Mouse (Mus musculus): ENCODE results near the gene Ankfy1.
"Not testable (repeated sequence)": the region's sequence is repeated elsewhere in the genome, so short reads cannot be mapped to it uniquely, and the experiment has no call there.

The Ankfy1 gene

GRCm38 (mm10) chr11:72723165-72723564 is 33.4 kb downstream of the Ankfy1 start:
- no peak for DNase-seq (ENCODE audit: low spot score in 2 of 2)

GRCm38 (mm10) chr11:72723871-72724270 is 34.1 kb downstream of the Ankfy1 start:
- DNase-seq (ENCODE audit: low spot score in 2 of 2), result no peak

DNA sequence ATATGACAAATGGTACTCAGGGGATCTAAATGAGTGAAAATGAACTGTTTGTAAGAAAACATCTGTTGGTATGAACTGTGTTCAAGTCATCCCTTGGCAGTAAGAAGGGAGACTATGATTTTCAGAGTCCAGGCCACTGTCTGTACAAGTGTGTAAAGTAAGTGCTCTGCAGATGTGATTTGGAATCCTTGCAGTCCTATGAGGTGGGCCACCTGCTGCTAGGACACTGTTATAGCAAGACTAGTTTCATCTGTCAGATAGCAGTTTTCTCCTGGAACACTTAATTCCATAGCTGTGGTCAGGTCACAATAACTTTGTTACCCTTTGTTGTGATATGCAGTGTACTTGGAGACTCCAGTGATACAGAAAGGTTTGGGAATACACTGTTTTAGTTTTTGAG is 36.2 kb downstream of the Ankfy1 start:
- no peak for DNase-seq (ENCODE audit: low spot score in 2 of 2)

DNA sequence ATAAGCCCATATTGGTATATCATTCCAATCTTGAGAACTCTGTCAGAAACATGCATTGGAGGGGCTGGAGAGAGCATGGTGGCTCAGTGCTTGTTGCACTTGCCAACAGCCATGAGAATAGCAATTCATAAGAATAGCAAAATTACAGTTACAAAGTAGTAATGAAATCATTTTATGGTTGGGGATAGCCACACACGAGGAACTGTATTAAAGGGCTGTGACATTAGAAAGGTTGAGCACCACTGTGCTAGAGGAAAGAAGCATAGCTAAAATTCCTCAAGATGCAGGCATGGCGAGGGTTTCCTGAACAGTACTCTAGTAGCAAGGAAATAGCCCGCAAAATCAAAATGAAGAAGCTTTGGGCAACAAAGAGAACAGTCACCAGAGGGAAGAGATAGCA is 43.9 kb downstream of the Ankfy1 start:
- no peak for DNase-seq (ENCODE audit: low spot score in 2 of 2)

- no peak for DNase-seq (ENCODE audit: low spot score in 2 of 2)
Observed at GRCm38 (mm10) chr11:72734840-72735518, 45.2 kb downstream of the Ankfy1 start.

- DNase-seq (ENCODE audit: low spot score in 2 of 2), result no peak
Observed at GRCm38 (mm10) chr11:72735519-72735860, 45.7 kb downstream of the Ankfy1 start.

- no peak for DNase-seq (ENCODE audit: low spot score in 2 of 2)
Observed at GRCm38 (mm10) chr11:72736320-72736719, 46.5 kb downstream of the Ankfy1 start.

DNA sequence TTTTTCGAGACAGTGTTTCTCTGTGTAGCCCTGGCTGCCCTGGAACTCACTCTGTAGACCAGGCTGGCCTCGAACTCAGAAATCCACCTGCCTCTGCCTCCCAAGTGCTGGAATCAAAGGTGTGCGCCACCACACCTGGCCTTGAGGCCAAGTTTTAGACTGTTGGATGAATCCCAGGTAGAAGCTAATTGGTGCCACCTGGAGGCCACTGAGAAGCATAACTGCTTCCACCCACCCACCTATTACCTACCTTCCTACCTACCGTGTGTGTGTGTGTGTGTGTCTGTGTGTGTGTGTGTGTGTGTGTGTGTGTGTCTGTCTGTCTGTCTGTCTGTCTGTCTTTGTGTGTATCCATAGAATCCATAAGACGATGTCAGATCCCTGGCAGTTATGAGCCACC is 47.7 kb downstream of the Ankfy1 start:
- not testable (repeated sequence) for DNase-seq (ENCODE audit: low spot score in 2 of 2)

- DNase-seq (ENCODE audit: low spot score in 2 of 2), result no peak
Observed at GRCm38 (mm10) chr11:72739048-72739447, 49.2 kb downstream of the Ankfy1 start.

DNA sequence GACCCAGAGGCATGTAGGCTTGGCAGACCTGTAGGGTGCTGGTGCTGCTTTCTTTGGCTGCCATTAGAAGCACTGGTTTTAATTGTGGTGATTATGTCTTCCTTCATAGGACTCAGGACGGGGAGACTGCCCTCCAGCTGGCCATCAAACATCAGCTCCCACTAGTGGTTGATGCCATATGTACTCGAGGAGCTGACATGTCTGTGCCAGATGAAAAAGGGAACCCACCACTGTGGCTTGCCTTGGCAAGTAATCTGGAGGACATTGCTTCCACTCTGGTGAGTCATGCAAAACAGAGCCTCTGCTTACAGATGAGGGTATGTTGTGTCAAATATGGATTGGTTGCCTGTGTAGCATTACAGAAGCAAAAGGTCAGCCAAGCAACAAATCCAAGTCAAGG is 62.1 kb downstream of the Ankfy1 start:
- no peak for DNase-seq (ENCODE audit: low spot score in 2 of 2)

DNA sequence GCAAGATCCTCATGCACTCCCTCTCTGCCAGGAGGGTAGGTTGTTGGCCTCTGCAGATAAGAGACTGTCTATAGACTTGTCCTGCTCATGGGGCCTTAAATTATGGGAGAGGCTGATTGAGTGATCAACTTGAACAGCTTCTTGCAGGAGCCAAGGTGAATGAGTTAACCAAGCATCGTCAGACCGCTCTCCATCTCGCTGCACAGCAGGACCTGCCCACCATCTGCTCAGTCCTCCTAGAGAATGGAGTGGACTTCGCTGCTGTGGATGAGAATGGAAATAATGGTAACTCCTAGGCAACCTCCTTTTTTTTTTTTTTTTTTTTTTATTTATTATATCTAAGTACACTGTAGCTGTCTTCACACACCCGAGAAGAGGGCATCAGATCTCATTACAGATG is 68.5 kb downstream of the Ankfy1 start:
- DNase-seq (ENCODE audit: low spot score in 2 of 2), result no peak

DNA sequence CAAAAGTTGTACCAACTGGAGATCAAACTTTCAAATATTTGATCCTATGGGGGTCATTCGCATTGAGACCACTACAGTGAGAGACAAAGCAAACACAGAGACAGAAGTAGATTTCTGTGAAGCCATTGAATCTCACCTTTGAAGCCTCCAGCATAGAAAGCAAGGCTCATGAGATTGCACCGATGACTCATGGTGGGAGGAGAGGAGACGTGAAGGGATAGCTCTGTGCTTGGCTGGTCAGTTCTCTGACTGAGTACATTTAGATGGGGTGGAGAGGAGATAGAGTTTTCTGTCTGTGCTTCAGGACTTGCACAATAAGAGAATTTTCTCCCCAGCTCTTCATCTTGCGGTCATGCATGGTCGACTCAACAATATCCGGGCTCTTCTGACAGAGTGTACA is 69.8 kb downstream of the Ankfy1 start:
- no peak for DNase-seq (ENCODE audit: low spot score in 2 of 2)

DNA sequence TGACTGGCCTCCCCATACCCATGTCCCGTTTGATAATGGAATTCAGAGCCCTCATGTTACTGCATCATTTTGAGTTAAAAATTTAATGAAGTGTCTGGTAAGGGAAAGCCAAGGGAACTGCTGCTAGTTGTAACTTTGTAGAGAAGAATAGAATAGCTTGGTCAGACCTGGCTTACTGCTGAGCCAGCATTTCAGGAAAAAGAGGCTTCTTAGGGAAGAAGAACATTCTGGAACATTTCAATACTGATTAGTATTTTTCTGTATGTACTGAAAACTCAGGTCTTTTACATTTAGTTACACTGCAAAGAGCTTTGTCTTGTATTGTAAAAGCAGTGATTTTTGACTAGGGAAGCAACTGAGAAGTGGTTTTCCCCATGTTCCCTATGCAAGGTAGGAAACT is 71.0 kb downstream of the Ankfy1 start:
- DNase-seq (ENCODE audit: low spot score in 2 of 2), result no peak

DNA sequence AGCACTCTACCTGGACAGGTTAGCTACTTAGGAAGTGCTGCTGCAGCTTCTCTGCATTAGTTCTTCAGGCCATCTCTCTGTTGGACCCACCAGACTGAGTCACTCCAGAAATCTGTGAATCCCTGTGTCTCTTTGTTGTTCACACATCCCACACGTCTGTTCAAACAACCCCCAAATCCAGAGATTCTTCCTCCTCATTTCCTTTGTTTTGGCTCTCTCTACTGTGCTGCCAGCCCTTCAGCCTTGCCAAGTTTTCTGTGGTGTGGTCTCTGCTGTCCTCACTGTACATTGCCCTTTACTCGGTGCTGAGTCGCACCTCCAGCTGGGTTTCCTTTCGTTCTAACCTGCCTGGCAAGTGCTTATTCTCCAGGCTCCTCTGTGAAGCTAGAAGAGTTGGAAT is 74.5 kb downstream of the Ankfy1 start:
- DNase-seq (ENCODE audit: low spot score in 2 of 2), result no peak

- no peak for DNase-seq (ENCODE audit: low spot score in 2 of 2)
Observed at GRCm38 (mm10) chr11:72767716-72768115, 77.9 kb downstream of the Ankfy1 start.

DNA sequence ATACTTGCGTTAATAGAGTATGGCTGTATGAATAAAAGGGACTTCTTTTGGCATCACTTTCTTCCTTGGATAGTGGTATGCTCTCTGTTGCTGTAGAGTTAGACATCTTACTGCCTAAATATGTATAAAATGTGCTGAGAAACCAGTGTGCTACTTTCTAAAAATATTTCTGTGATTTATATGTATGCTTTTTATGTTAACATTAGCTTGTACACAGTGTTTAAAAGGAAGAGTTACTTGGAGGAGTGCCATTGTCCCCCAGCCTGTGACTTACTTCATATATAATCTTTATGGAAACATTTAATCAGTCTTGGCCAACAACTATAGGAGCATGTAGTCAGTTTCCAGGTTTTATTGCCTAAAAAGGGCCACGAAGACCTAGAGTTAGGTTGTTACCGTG is 79.3 kb downstream of the Ankfy1 start:
- DNase-seq (ENCODE audit: low spot score in 2 of 2), result no peak

DNA sequence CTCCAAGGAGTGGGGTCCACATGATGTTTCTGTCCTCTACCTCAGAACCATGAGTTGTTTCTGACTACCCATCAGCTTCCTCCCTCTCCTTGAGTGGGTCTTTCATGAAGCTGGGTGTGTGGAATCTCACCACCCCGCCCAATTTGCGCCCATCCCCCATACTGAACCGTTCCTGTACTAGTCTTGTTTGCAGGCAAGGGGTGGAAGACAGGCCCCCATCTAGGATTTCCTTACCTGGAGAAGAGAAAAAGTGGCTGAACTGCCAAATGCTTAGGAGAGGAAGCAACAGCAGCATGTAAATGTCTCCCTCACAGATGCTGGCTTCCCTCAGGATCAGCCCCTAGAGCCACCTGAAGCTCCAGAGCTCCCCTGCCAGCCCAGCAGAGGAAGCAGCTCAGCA is 80.5 kb downstream of the Ankfy1 start:
- no peak for DNase-seq (ENCODE audit: low spot score in 2 of 2)

- DNase-seq (ENCODE audit: low spot score in 2 of 2), result no peak
Observed at GRCm38 (mm10) chr11:72770816-72771215, 81.0 kb downstream of the Ankfy1 start.

- DNase-seq (ENCODE audit: low spot score in 2 of 2), result no peak
Observed at GRCm38 (mm10) chr11:72771461-72771860, 81.7 kb downstream of the Ankfy1 start.

DNA sequence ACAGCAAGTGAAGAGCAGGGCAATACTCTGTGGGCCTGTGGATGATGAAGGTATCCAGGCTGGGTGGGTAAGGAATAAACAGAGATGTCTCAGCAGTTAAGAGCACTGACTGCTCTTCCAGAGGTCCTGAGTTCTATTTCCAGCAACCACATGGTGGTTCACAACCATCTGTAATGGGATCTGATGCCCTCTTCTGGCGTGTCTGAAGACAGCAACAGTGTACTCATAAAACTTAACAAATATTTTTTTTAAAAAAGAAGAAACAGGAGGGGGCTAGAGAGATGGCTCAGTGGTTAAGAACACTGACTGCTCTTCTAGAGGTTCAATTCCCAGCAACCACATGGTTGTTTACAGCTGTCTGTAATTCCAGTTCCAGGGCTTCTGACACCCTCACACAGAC is 82.8 kb downstream of the Ankfy1 start:
- DNase-seq (ENCODE audit: low spot score in 2 of 2), result not testable (repeated sequence)

DNA sequence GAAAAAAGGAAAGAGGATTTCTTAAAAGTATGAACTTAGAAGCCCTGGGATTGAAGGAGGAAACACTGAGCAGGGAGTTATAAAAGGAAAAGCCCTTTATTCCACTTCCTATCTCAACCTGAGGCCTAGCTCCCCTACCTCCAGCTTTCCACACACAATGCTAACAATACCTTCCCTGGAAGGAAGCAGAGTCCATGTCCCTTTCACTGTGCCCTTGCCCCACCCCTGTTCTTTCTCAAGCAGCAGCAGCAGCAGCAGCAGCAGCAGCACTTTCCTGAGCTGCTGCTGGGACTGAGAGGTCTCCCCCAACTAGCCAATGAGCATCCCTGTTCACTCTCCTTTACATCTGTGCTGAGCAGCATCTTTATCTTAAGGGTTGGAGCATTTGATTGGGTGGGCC is 89.2 kb downstream of the Ankfy1 start:
- no peak for DNase-seq (ENCODE audit: low spot score in 2 of 2)

- DNase-seq (ENCODE audit: low spot score in 2 of 2), result no peak
Observed at GRCm38 (mm10) chr11:72782103-72782502, 92.3 kb downstream of the Ankfy1 start.

GRCm38 (mm10) chr11:72782503-72782902 is 92.7 kb downstream of the Ankfy1 start:
- DNase-seq (ENCODE audit: low spot score in 2 of 2), result no peak

- DNase-seq (ENCODE audit: low spot score in 2 of 2), result no peak
Observed at GRCm38 (mm10) chr11:72792033-72792432, 102.2 kb downstream of the Ankfy1 start.

DNA sequence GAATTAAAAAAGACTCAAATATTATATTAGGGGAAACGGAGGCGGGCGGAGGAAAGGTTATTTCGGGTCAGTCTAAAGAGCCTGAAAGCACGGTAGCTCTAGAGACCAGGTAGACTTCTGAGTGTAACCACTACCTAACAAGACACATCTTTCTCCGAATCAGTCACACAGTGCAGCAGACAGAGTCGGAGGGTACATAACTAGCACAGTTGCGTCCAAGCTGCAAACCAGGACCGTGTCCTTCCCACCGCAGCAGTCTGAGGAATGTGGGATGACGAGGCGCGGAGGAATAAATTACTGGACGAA is 105.3 kb downstream of the Ankfy1 start:
- no peak for DNase-seq (ENCODE audit: low spot score in 2 of 2)
